Mouse (Mus musculus) lung, postnatal 25 days (tissue): Measurements from ENCODE around the gene Lhpp.

Experiments
- DNase-seq: peaks from one replicate; pipeline ENCODE4 v3.0.0; 2022; ENCODE audit warnings: low spot score

Lhpp gene

DNA sequence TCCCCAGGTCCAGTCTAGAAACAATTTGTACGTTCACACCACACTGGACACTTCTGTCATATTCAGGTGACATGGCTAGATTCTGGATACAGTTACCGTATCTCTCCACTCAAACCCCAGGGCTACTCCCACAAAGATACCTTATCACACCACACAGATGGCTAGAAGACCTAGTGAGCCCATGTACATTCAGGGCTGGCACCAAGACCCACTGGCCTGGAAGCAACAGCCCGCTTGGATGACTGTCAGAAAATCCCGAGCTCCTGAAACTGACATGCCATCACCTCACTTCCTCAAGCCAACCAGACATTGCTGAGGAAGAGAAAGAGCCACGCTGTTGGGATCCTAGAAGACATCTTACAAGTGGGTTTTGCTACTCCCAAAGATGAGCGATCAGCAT is 128.4 kb downstream of the Lhpp start:
- no peak for DNase-seq

DNA sequence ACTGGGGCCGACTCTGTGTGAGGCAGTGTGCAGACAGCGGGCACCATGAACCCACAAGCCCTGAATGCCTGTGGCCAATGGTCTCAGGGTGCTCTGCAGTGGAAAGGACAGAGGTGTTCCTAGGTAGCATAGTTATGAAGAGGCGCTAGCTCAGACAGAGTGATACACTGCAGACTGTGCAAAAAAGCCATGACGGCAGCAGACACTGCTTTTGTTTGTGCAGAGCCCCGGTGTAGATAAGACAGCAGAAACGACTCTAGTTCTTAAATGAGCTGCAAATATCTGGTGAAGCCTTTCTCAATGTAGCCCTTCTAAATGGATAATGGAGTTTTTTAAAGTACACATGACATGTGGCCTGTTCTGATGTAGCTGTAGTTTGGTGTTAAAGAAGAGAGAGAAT is 129.4 kb downstream of the Lhpp start:
- DNase-seq = no peak

DNA sequence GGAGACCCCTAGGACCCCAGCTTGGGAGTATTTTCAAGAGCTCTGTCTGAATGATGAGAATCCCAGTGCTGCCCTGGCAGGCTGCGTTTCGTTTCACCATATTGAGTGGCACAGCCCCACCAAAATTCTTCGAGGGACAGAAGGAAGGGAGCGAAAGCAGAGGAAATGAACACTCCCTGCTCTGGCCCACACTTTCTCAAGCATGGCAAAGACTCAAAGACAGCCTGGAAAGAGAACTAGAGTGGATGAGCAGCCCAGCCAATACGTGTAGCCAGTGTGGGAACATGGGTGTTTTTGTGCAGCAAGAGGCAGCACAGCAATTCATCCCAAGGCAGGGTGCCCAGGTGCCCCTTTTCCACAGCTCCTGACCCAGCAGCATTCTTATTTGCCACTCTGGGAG is 132.5 kb downstream of the Lhpp start:
- DNase-seq = no peak

DNA sequence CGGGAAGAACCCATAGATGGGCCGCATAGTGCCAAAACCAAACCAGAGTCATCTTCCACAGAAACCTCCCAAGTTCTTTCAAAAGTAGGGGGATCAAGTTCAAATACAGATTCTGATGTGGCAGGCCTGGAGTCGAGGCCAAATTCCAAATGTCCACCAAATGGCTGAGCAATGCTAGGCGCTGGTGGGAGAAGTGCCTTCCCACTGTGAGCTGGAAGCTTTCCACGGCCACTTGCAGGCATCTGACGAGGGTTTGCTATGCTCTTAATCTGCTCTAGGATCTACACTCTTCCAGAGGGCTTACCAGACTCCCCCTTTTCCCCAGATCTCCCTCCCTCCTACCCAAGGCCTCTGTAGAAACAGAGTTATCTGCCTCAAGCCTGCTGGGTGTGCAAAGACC is 136.7 kb downstream of the Lhpp start:
- DNase-seq = no peak

DNA sequence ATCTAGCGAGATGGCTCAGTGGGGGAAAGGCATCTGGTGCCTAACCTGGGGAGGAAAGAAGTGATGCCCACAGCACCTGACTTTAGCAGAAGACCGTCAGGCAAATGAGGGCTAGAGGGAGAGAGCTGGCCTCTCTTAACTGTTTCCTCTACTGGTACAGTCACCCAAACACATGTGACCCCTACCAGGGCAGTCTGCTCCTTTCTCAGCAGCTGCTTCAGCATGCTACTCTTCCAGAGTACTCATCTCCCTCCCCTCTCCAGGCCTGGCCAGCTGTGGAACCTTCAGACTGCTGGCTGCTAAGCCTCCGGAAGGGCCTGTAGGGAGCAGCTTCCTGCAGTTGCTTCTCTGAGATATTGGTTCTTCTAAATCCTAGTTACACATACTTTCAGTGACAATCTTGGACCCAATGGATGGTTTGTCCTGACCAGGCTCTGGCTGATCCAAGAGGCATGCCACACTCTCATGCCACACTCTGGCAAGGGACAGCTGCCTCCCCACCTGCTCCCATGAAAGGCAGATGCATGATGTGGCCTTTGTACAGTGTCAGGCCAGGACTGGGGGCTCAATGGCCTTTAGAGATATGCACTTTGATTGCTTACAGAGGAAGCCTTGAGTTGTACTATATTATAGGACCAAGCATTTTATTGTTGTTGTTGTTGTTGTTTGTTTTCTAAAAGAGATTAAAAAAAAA is 137.8 kb downstream of the Lhpp start:
- no peak for DNase-seq

DNA sequence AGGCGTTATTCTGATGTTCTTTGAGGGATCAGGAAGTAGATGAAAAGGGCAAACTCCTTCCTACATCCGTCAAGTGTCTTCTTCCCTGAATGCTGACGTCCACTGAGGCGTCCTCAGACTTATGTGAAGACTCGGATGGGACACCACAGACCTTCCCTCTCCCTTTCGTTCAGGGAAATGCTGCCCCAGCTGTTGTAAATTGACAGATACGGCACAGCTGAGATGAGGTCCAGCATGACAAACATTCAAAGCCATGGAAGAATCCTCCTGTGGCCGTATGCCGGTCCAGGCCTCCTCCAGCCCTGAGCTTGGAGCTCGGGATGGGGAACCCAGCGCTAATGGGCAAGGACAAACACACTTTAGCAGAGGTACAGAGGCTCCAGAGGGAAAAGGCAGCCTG is 139.1 kb downstream of the Lhpp start:
- DNase-seq = no peak

DNA sequence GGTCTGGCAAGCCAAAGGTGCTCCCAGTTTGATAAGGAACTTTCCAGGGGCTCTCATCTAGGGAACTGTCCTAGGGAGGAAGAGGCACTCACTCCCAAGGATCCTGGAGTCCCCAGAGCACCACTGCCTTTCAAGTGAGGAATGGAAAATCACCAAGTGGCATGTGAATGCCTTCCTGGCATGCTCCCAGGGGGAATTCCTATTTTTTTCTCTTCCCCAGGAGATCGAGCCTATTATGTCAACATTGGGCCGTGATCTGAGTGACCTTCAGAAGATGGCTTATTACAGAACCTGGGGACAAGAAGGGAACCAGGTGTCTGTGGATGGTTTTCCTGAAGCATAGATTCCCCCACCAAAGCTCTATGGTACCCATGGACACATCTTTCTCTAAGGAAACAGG is 141.3 kb downstream of the Lhpp start:
- DNase-seq = no peak

DNA sequence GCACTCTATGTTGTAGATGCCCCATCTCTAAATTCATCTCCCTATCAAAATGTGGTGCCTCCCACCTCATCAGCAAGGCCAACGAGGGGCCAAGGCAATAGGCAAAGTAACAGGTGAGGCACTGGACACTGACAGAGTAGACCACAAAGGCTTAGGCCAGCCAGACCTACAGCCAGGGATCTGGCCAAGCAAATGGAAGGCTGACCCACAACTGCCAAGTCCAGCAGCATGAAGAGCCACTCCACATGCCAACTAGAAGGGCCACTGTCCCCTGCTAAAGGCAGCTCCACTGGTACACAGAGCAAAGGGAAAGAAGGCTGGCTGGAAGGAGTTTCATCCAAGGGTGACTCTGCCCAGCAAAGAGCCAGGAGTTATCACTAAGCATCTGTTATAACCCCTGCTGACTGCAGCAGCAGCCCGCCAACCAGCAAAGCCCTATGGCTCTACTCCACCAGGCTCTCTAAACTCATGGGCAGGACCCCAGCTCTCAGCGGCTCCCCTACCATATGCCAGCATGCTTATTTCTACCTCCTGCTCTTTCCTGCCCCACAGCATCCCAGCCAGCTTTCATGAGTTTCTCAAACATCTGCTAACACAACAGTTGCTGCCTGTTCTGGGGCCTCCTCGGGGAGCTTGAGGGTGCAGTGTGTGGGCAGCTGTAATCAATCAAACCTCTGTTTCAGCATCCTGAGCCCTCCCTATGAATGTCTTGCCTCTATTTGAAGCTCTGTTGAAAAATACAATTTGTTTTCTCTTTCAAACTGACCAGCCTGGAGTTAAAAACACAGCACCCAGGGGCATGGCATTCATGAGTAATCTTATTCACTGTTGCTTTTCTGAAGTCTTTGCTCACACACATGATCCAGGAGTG is 143.3 kb downstream of the Lhpp start:
- DNase-seq = no peak

DNA sequence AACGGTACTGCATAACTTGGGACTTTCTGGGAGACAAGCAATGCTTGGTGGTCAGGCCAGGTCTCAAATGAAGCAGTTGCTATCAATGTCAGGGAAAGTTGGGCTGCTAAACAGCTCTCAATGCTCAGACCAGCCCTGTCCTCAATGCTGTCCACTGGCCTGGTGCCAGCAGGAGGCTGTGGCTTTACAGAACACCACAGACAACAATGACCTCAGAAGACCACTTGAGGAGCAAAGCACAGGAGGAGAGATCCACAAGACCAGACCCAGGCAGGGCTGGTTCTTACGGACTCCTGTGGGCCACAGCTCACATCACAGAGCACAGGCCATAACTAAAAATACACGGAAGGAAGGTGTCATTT is 143.9 kb downstream of the Lhpp start:
- DNase-seq = no peak
